Mouse (Mus musculus) MEL (cell line): Measurements from ENCODE around the gene Ren1.

Experiments used
- CTCF ChIP-seq, 3 experiments: IDR thresholded peaks in 2 of 3; conservative IDR thresholded peaks in 1 of 3; 2 replicates each; pipeline ENCODE4 v1.5.1; 2011 to 2012; ENCODE audit warnings: low read length in 3 of 3, low read depth in 2 of 3, mild to moderate bottlenecking in 2 of 3, improper control_type of control experiment in 1 of 3, inconsistent platforms in 1 of 3, mixed read lengths in 1 of 3, moderate library complexity in 1 of 3; ENCODE audit not compliant: control insufficient read depth in 1 of 3, insufficient read depth in 1 of 3, poor library complexity in 1 of 3, severe bottlenecking in 1 of 3
- EP300 ChIP-seq, 2 experiments: IDR thresholded peaks; 2 replicates each; pipeline ENCODE4 v1.6.1; 2011; ENCODE audit warnings: improper control_type of control experiment in 2 of 2, low read length in 2 of 2, low read depth in 1 of 2, mild to moderate bottlenecking in 1 of 2
- ETS1 ChIP-seq: IDR thresholded peaks from 2 replicates; pipeline ENCODE4 v1.6.1; 2012; ENCODE audit warnings: low read depth, mild to moderate bottlenecking, inconsistent platforms, low read length, improper control_type of control experiment, moderate library complexity
- MEF2A ChIP-seq: IDR thresholded peaks from 2 replicates; pipeline ENCODE4 v1.6.1; 2014; ENCODE audit warnings: low read depth, mild to moderate bottlenecking, inconsistent platforms, low read length, improper control_type of control experiment; ENCODE audit not compliant: poor library complexity, insufficient replicate concordance, severe bottlenecking; ENCODE audit errors: extremely low read depth
- POLR2A ChIP-seq, 2 experiments: IDR thresholded peaks; 2 replicates each; pipeline ENCODE4 v1.6.1; 2011 to 2012; ENCODE audit warnings: low read length in 2 of 2, mild to moderate bottlenecking in 2 of 2, control low read depth in 1 of 2, improper control_type of control experiment in 1 of 2, low read depth in 1 of 2, moderate library complexity in 1 of 2; ENCODE audit not compliant: control insufficient read depth in 1 of 2, insufficient read depth in 1 of 2, poor library complexity in 1 of 2
- POLR2AphosphoS5 ChIP-seq: IDR thresholded peaks from 2 replicates; pipeline ENCODE4 v1.6.1; 2012; ENCODE audit warnings: low read depth, borderline replicate concordance, mild to moderate bottlenecking, inconsistent platforms, low read length, moderate library complexity, mixed read lengths
- USF2 ChIP-seq, 2 experiments: IDR thresholded peaks; 2 replicates each; pipeline ENCODE4 v1.6.1; 2011 to 2012; ENCODE audit warnings: improper control_type of control experiment in 2 of 2, low read length in 2 of 2, borderline replicate concordance in 1 of 2, inconsistent platforms in 1 of 2, low read depth in 1 of 2, mild to moderate bottlenecking in 1 of 2; ENCODE audit not compliant: insufficient read depth in 1 of 2
- ZC3H11A ChIP-seq: IDR thresholded peaks from 2 replicates; pipeline ENCODE4 v1.6.1; 2012; ENCODE audit warnings: low read depth, mild to moderate bottlenecking, inconsistent platforms, low read length, improper control_type of control experiment

GRCm38 (mm10) chr1:133368644-133369043 lies 18.3 kb downstream of the Ren1 start:
- no peak for TF ChIP-seq EP300 (IDR thresholded peaks at IDR 0.05; ENCODE audit: low read depth in 1 of 2, low read length in 2 of 2)
- no peak for TF ChIP-seq POLR2AphosphoS5
- no peak for TF ChIP-seq CTCF (IDR thresholded peaks at IDR 0.05 in 2 of 3, conservative IDR thresholded peaks at IDR 0.05 in 1 of 3; ENCODE audit: control insufficient read depth in 1 of 3, insufficient read depth in 1 of 3, low read depth in 2 of 3, low read length in 3 of 3, poor library complexity in 1 of 3, severe bottlenecking in 1 of 3)
- no peak for TF ChIP-seq ZC3H11A
- TF ChIP-seq USF2 (IDR thresholded peaks at IDR 0.05; ENCODE audit: borderline replicate concordance in 1 of 2, insufficient read depth in 1 of 2, low read depth in 1 of 2, low read length in 2 of 2), result no peak
- no peak for TF ChIP-seq MEF2A
- no peak for TF ChIP-seq POLR2A (IDR thresholded peaks at IDR 0.05; ENCODE audit: control insufficient read depth in 1 of 2, insufficient read depth in 1 of 2, low read depth in 1 of 2, low read length in 2 of 2, poor library complexity in 1 of 2)
- no peak for TF ChIP-seq ETS1
